Mouse (Mus musculus) T-cell, adult 2 months (primary cell): ENCODE data around the gene Slco4a1.

Experiments used
- DNase-seq: peaks from one replicate; pipeline ENCODE4 v3.0.0; 2022; ENCODE audit warnings: low spot score

Slco4a1 gene

DNA sequence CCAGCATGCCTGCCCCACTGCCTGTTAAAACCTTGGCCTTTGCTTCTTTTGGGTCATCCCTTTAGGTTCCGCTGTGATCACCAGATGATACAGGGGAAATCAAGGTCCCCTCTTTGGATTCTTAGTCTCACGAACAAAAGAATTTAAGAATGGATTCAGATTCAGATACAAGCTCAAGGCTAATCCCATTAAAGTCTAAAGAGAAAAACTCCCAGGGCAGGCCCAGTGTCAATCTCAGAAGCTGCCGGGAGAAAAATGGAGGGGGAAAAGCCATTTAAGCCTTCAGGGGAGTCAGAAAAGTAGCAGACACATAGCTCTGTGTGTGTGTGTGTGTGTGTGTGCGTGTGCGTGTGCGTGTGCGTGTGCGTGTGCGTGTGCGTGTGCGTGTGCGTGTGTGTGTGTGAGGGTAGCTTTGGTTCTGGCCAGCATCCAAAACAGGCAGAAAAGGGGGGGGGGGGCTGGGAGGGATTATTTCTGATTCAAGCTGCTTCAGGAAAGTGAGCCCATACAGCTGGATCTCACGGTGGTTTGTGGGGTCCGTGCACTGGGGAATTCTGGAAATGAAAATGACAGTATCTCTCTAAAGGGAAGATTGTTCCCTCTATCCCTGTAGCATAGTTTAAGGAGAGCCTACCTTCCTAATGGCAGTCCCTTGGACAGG is 52.5 kb downstream of the Slco4a1 start:
- no peak for DNase-seq

GRCm38 (mm10) chr2:180510867-180511266 is 54.8 kb downstream of the Slco4a1 start:
- no peak for DNase-seq

DNA sequence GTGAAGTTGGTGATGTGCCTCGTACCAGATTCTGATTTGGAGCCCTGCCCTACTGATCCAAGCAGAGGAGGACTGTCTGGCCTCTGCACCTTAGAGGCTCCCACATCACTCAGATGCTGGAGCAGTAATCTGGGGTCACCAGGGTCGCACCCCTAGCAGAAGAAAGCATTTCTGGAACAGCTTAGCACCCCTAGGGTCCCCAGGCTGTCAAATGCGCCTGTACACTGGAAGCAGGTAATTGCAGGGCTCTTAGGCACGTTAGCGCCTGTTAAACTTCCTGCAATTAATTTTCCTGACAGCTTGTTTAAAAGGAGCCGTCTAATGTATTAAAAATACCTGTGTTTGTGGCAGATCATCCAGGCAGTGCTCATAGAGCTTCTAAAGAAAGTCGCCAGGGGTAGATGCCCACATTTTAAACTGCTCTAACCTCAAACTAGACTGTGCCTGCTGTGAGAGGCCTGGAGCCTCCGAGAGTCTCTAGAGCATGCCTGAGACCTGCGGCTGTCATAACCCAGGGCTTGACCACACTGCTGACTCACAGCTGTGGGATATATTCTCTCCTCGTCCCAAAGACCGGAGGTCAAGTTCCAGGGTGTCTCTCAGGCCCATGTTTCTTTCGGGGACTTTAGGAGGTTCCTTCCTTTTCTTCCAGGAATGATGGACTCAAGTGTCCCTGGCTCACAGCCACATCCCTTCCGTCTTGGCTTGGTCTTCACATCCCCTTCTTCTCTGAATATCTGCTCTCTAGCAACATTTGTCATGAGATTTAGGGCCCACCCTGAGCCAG is 56.0 kb downstream of the Slco4a1 start:
- no peak for DNase-seq

DNA sequence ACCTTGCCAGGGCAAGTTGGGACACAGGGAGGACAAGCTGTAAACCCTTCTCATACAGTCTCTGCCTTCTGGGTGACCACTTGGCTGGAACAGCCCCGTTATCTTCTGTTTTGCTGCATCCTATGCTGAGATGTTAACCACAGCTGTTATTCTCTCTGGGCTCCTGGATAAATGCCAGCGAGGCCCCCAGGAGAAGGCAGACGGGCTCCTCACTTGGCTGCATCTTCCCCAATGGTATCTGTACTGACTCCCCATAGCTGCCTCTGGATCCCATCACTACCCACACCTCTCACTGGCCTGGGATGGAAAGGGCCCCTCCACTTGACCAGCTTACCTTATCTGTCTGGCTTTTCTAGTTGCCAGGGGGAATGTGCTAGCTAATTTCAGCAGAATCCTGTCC is 57.0 kb downstream of the Slco4a1 start:
- no peak for DNase-seq

DNA sequence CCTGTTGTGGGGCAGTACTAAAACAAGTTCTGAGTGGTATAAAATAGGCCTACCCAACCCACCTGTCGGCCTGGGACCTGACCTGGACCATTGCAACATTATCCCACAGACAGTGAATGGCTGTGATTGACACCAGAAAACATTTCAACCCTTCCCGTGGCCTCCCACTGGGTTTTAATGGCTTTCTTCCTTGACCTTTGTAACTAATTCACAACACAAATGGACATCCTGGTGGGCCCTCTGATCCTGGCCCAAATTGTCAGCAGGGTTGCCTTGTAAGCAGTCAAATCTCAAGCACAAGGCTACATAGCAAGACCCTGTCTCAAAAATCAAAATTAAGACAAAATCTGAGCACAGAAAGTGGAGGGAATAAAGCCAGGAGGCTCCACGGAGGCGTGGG is 57.8 kb downstream of the Slco4a1 start:
- no peak for DNase-seq

DNA sequence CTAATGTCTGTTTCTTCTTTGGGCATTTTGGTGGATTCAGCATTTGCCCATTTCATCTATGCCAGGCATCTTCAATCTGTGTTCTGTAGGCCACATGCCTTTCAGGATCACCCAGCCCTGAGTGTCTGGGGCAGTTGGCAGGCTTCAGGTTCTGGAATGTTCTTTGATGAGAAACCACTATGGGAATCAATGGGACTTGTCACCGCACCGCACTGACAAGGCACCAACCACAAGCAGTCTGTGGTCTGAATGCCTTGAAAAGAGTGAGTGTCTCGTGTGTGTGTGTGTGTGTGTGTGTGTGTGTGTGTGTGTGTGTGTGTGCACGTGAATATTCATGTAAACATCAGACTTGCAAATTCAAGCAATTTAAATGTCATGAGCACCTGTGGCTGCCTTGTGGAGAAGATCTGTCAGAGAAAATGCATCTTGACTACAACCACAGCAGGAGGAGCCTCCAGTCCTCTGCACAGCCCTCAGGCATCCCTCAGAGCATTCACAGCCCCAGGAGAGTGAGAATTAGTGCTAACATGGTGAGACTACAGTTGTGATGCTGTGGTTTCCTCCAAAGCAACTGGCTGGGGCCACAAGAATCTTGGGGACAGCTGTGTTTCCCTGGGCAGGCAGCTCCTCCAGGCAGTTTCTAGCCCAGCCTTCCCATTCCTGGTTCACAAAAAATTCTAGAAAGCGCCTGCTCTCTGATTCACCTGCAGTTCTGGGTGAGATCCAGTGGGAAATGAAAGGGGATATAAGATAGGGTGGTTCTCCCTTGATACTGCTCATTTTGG is 65.6 kb downstream of the Slco4a1 start:
- DNase-seq, result no peak

- no peak for DNase-seq
Measured at GRCm38 (mm10) chr2:180522825-180523224, 66.8 kb downstream of the Slco4a1 start.
